Mouse (Mus musculus) neural tube, embryonic 11.5 days (tissue): ENCODE results near the gene Itm2c. TPM values are rescaled to one million over a fixed set of nuclear protein-coding genes. Genes with fewer than 3 reads are reported as not detected.

ENCODE experiments used
- ATAC-seq: fragments of 200-750 bp; cut with Nextera tagmentation; 2 replicates; pipeline ENCODE4 v1.8.0; 2017; ENCODE audit warnings: moderate number of reproducible peaks, mild to moderate bottlenecking, moderate TSS enrichment, moderate library complexity; ENCODE audit not compliant: insufficient read depth, low FRiP score, low TSS enrichment
- DNase-seq: peaks from one replicate; pipeline ENCODE4 v3.0.0-alpha.2; 2015; ENCODE audit warnings: low spot score
- H3K27ac ChIP-seq: fragments of 300-500 bp; sonication (generic); 2 replicates; pipeline ENCODE4 v1.5.1; 2014; ENCODE audit warnings: low read depth, mild to moderate bottlenecking, low read length
- H3K27me3 ChIP-seq: fragments of 300-500 bp; sonication (generic); 2 replicates; pipeline ENCODE4 v1.6.1; 2014; ENCODE audit warnings: mild to moderate bottlenecking, low read length, mixed read lengths; ENCODE audit not compliant: control insufficient read depth, insufficient read depth
- H3K36me3 ChIP-seq: fragments of 300-500 bp; sonication (generic); 2 replicates; pipeline ENCODE4 v1.6.1; 2014; ENCODE audit warnings: mild to moderate bottlenecking, low read length, moderate library complexity, mixed read lengths; ENCODE audit not compliant: control insufficient read depth, insufficient read depth
- H3K4me1 ChIP-seq: fragments of 300-500 bp; sonication (generic); 2 replicates; pipeline ENCODE4 v1.6.1; 2014; ENCODE audit warnings: low read length, mixed read lengths; ENCODE audit not compliant: control insufficient read depth, insufficient read depth
- H3K4me2 ChIP-seq: fragments of 300-500 bp; sonication (generic); 2 replicates; pipeline ENCODE4 v1.6.1; 2014; ENCODE audit warnings: low read depth, mild to moderate bottlenecking, moderate library complexity
- H3K4me3 ChIP-seq: fragments of 300-500 bp; sonication (generic); 2 replicates; pipeline ENCODE4 v1.5.1; 2014; ENCODE audit warnings: low read depth, low read length
- H3K9ac ChIP-seq: fragments of 300-500 bp; sonication (generic); 2 replicates; pipeline ENCODE4 v1.6.1; 2014; ENCODE audit warnings: mild to moderate bottlenecking, low read length
- H3K9me3 ChIP-seq: fragments of 300-500 bp; sonication (generic); 2 replicates; pipeline ENCODE4 v1.6.1; 2016; ENCODE audit warnings: low read length; ENCODE audit not compliant: control insufficient read depth
- WGBS: fragments of 180-500 bp; shearing (Covaris S2); extraction: QIAGEN DNeasy Blood & Tissue Kit; methylation state at CpG from one replicate; pipeline ENCODE4 v1.1.7; 2014; 5-methylcytosine and 5-hydroxymethylcytosine counted together
- polyA plus RNA-seq: library from polyadenylated mRNA; unstranded; fragments of >200 nt; fragmentation: Nextera tagmentation; extraction: Ambion mirVana; gene quantifications from 2 replicates; pipeline ENCODE4 v1.2.1, GENCODE M21; 2014

Gene Itm2c
- 70.6 and 72.3 TPM in 2 replicates for polyA plus RNA-seq

DNA sequence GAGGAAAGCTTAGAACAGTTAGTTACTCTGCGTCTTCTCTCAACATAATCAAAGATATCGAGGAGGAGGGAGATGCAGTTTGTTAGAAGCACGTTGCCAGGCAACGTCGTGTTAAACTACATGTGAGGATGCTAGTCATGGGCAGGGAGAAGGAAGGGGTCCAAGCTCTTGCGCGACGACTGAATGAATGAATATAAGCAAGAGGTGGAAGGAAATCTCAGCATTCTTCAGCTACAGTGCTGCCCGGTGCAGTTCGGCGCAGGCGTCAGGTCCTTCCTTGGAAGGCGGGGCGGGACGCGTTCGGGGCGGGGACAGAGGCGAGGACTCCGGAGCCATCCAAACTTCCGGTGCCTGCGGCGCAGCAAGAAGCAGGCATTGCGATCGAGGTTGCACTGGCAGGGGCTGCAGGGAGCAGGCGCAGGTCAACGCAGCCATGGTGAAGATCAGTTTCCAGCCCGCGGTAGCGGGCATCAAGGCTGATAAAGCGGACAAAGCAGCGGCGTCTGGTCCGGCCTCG, at the start of gene Itm2c:
Gene Itm2c (plus strand): TSS at position 51 of the 517 bp plus-strand sequence.
- H3K4me2 ChIP-seq = peak within 1 kb of the TSS; percentile 63
- peak within 1 kb of the TSS; percentile 50 for H3K4me3 ChIP-seq
- peak; percentile 90 for DNase-seq
- peak within 1 kb of the TSS; percentile 5 for H3K27ac ChIP-seq
- no peaks in the 10 kb centered on the region for H3K36me3 ChIP-seq
- no peaks in the 10 kb centered on the region for H3K27me3 ChIP-seq
- ATAC-seq = peak; percentile 87
- H3K4me1 ChIP-seq = peaks cover 33% of the 10 kb centered on the region
- 1% methylated on average over 34 of the region's 35 CpGs for WGBS
- peak within 1 kb of the TSS; percentile 58 for H3K9ac ChIP-seq
- no peaks in the 10 kb centered on the region for H3K9me3 ChIP-seq

DNA sequence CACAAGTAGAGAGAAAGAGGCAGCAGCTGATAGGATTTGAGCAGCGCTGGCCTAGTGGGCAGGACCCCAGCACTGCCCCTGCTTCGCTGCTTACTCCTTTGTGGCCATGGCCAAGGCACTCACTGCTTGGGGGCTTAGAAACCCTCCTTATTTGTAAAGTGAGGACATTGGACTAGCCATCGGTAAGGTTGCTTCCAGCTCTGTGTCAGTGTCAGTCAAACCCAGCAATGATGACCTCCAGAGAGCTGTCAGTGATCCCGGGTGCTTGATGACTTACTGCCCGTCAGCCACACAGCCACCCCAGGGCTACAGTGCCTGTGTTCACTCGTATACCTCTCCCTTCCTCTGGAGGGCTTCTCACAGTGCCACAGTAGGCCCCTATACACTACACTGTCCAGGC, 49.1 kb upstream of the Itm2c start:
- 78% methylated on average over 6 of the region's 6 CpGs for WGBS
- H3K36me3 ChIP-seq = peaks cover 10% of the 10 kb centered on the region
- no peak for ATAC-seq

DNA sequence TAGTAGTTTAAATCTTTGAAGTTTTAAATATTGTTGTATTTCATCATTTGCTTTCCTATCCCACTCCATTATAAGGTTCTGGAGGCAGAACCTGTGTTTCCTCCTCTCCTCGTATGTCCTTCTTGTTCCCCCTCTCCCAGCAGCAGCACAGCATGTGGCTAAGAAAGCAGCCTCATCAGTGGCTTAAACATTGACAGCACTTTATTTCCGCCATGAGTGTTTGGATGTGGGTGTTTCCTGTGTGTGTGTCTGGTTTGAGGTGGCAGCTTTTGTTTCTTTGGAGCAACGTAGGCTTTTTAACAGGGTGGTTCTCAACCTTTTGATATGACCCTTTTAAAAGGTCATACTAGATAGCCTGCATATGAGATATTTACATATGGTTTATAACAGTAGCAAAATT, 48.6 kb upstream of the Itm2c start:
- H3K36me3 ChIP-seq = peaks cover 10% of the 10 kb centered on the region
- no peak overlapping the region for H3K4me3 ChIP-seq
- H3K27ac ChIP-seq = no peak overlapping the region
- H3K4me1 ChIP-seq = no peaks in the 10 kb centered on the region
- DNase-seq = no peak
- ATAC-seq = no peak
- H3K27me3 ChIP-seq = no peaks in the 10 kb centered on the region
- H3K4me2 ChIP-seq = no peak overlapping the region
- 72% methylated on average over 3 of the region's 3 CpGs for WGBS
- H3K9me3 ChIP-seq = no peaks in the 10 kb centered on the region
- no peak overlapping the region for H3K9ac ChIP-seq

More for the DNA sequence above, 49.1 kb upstream of the Itm2c start:
- DNase-seq = no peak
- Histone ChIP-seq H3K27ac (no peak overlapping the region), H3K4me1 (no peaks in the 10 kb centered on the region), H3K27me3 (no peaks in the 10 kb centered on the region), H3K9me3 (no peaks in the 10 kb centered on the region), H3K9ac (no peak overlapping the region), H3K4me3 (no peak overlapping the region), H3K4me2 (no peak overlapping the region)

DNA sequence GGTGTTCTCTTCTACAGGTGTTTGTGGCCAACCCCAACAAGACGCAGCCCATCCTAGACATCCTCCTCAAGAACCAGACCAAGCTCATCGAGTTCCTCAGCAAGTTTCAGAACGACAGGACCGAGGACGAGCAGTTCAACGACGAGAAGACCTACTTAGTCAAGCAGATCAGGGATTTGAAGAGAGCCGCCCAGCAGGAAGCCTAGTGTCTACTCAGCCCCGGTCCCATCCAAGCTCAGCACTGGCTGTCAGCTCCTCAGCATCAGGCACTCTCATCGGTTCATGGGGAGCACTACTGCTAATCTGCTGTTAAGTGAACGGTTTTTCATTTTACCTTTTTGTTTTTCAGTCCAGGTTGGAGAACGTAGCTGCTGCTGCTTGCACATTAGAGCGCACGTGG, 45.1 kb upstream of the Itm2c start:
- WGBS = 93% methylated on average over 14 of the region's 14 CpGs
- Histone ChIP-seq H3K4me2 (no peak overlapping the region), H3K27me3 (no peaks in the 10 kb centered on the region), H3K9ac (no peak overlapping the region), H3K27ac (no peak overlapping the region), H3K9me3 (no peaks in the 10 kb centered on the region), H3K36me3 (peaks cover 7% of the 10 kb centered on the region; the same call in 1 of the 2 replicates), H3K4me1 (no peaks in the 10 kb centered on the region), H3K4me3 (no peak overlapping the region)
- DNase-seq (no peak), ATAC-seq (no peak)

DNA sequence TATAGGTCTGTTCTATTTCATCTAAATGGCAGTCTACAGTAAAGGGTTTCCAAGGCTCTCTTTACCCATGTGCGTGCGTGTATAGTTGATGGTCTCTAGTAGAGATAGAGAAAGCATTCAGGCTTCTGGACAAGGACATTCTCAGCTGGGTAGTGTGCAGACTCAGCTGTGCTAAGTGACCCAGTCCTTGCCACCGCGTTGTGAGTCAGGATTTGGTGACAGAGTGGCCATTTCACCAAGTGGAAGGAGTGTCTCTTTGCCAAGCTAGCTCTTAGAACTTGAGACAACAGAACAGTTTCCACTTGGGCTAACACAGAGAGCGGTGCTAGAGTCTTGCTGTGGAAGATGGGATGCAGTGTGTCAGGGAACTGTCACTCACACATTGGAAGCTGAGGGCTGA, 43.2 kb upstream of the Itm2c start:
- no peak for ATAC-seq
- H3K27me3 ChIP-seq = no peaks in the 10 kb centered on the region
- no peak overlapping the region for H3K4me3 ChIP-seq
- no peak overlapping the region for H3K9ac ChIP-seq
- peaks cover 7% of the 10 kb centered on the region; the same call in 1 of the 2 replicates for H3K36me3 ChIP-seq
- no peak for DNase-seq
- 95% methylated on average over 5 of the region's 5 CpGs for WGBS
- no peak overlapping the region for H3K27ac ChIP-seq
- H3K4me1 ChIP-seq = no peaks in the 10 kb centered on the region
- no peak overlapping the region for H3K4me2 ChIP-seq
- H3K9me3 ChIP-seq = no peaks in the 10 kb centered on the region

DNA sequence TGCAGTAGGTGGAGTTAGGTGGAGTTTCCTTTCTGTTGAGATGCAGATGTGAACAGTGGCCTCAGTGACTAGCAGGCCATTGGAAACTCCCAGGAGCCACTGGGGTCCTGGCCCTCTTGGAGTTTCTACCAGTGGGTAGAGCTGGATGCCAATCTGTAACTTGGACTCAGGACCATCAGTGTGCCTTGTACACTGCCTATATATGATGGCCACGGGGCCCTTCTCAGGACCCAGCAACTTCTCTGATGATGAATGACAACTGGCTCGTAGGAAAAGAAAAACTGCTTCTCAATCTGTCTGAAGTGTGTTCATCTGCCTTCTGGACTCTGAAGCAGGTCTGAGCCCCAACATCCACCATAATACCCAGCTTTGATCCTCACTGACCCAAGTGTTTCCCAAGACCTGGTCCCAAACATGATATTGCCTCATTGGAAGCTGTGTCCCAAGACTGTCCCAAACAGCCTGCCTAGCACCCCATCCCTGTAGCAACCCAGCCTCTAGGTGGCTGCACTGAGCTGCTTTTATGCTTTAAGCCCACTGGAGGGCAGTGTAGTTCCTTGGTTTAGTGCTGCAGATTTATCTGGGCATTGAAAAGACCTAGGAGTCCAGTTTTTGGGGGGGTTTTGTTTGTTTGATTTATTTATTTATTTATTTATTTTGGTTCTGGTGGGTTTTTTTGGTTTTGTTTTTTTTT, 40.9 kb upstream of the Itm2c start:
- 78% methylated on average over 2 of the region's 2 CpGs for WGBS
- Histone ChIP-seq H3K9ac (no peak overlapping the region), H3K36me3 (peaks cover 7% of the 10 kb centered on the region; the same call in 1 of the 2 replicates), H3K4me3 (no peak overlapping the region), H3K4me2 (no peak overlapping the region), H3K27me3 (no peaks in the 10 kb centered on the region), H3K27ac (no peak overlapping the region), H3K4me1 (no peaks in the 10 kb centered on the region), H3K9me3 (no peaks in the 10 kb centered on the region)
- DNase-seq (peak; percentile 77), ATAC-seq (peak; percentile 67; the same call in 1 of the 2 replicates)

GRCm38 (mm10) chr1:85853865-85854264, 40.2 kb upstream of the Itm2c start:
- H3K27ac ChIP-seq = no peak overlapping the region
- DNase-seq (no peak), ATAC-seq (no peak)
- no peak overlapping the region for H3K9ac ChIP-seq
- H3K4me1 ChIP-seq = no peaks in the 10 kb centered on the region
- H3K36me3 ChIP-seq = peaks cover 5% of the 10 kb centered on the region; the same call in 1 of the 2 replicates
- no peaks in the 10 kb centered on the region for H3K9me3 ChIP-seq
- WGBS = 92% methylated on average over 2 of the region's 2 CpGs
- H3K4me2 ChIP-seq = no peak overlapping the region
- no peaks in the 10 kb centered on the region for H3K27me3 ChIP-seq
- no peak overlapping the region for H3K4me3 ChIP-seq

DNA sequence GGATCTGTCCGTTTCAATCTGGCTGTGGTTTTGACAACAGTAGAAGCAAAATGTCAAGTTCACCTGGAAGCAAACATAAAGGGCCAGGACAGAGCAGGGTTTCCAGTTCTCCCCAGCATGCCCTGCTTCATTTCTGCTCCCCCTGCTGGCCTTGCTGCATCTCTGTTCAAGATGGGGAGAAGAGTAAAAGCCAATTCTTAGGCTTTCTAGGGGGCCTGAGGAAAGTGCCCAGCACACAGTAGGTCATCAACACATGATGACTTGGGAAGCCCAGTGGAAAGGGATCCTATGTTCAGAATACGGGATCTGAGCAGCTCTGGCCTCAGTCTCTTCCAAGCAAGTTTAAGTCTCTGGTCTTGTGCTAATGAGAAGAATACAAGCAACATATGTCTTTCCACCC, 39.6 kb upstream of the Itm2c start:
- no peaks in the 10 kb centered on the region; the same call in 1 of the 2 replicates for H3K36me3 ChIP-seq
- no peak for DNase-seq
- no peak overlapping the region for H3K9ac ChIP-seq
- H3K4me1 ChIP-seq = no peaks in the 10 kb centered on the region
- H3K27ac ChIP-seq = no peak overlapping the region
- H3K9me3 ChIP-seq = no peaks in the 10 kb centered on the region
- ATAC-seq = no peak
- no peak overlapping the region for H3K4me2 ChIP-seq
- WGBS = 85% methylated on average over 2 of the region's 2 CpGs
- H3K27me3 ChIP-seq = no peaks in the 10 kb centered on the region
- no peak overlapping the region for H3K4me3 ChIP-seq

GRCm38 (mm10) chr1:85856266-85856665, 37.8 kb upstream of the Itm2c start:
- WGBS = 92% methylated on average over 3 of the region's 3 CpGs
- no peak overlapping the region for H3K9ac ChIP-seq
- H3K27me3 ChIP-seq = no peaks in the 10 kb centered on the region
- no peaks in the 10 kb centered on the region for H3K9me3 ChIP-seq
- no peak for ATAC-seq
- H3K36me3 ChIP-seq = no peaks in the 10 kb centered on the region
- H3K27ac ChIP-seq = no peak overlapping the region
- no peak overlapping the region for H3K4me2 ChIP-seq
- H3K4me3 ChIP-seq = no peak overlapping the region
- no peak for DNase-seq
- no peaks in the 10 kb centered on the region for H3K4me1 ChIP-seq
